Mouse (Mus musculus) liver, embryonic 11.5 days (tissue): ENCODE measurements around the gene Bloc1s4. TPM values are rescaled to one million over a fixed set of nuclear protein-coding genes. Genes with fewer than 3 reads are reported as not detected.

Experiments
- ATAC-seq: fragments of 200-750 bp; cut with Nextera tagmentation; replicated peaks from 2 replicates; pipeline ENCODE4 v1.8.0; 2017; ENCODE audit warnings: moderate number of reproducible peaks, mild to moderate bottlenecking, moderate TSS enrichment, moderate library complexity; ENCODE audit not compliant: low FRiP score
- DNase-seq: peaks from one replicate; pipeline ENCODE4 v3.0.0-alpha.2; 2017; ENCODE audit warnings: low spot score
- H3K27ac ChIP-seq: fragments of 300-500 bp; sonication (generic); 2 replicates; pipeline ENCODE4 v1.5.1; 2014; ENCODE audit warnings: mild to moderate bottlenecking, low read depth, low read length, control low read depth
- H3K27me3 ChIP-seq: fragments of 300-500 bp; sonication (generic); replicated peaks from 2 replicates; pipeline ENCODE4 v1.6.1; 2014; ENCODE audit warnings: low read length, mixed read lengths; ENCODE audit not compliant: control insufficient read depth, insufficient read depth
- H3K36me3 ChIP-seq: fragments of 300-500 bp; sonication (generic); 2 replicates; pipeline ENCODE4 v1.6.1; 2014; ENCODE audit warnings: mild to moderate bottlenecking, low read length, moderate library complexity, mixed read lengths; ENCODE audit not compliant: control insufficient read depth, insufficient read depth
- H3K4me1 ChIP-seq: fragments of 300-500 bp; sonication (generic); replicated peaks from 2 replicates; pipeline ENCODE4 v1.6.1; 2014; ENCODE audit warnings: low read length, mixed read lengths; ENCODE audit not compliant: control insufficient read depth, insufficient read depth
- H3K4me2 ChIP-seq: fragments of 300-500 bp; sonication (generic); 2 replicates; pipeline ENCODE4 v1.6.1; 2014; ENCODE audit warnings: mild to moderate bottlenecking, control low read depth, moderate library complexity
- H3K4me3 ChIP-seq: fragments of 300-500 bp; sonication (generic); 2 replicates; pipeline ENCODE4 v1.5.1; 2014; ENCODE audit warnings: low read depth, low read length, control low read depth
- H3K9ac ChIP-seq: fragments of 300-500 bp; sonication (generic); 2 replicates; pipeline ENCODE4 v1.6.1; 2014; ENCODE audit warnings: low read depth, low read length, control low read depth
- H3K9me3 ChIP-seq: fragments of 300-500 bp; sonication (generic); 2 replicates; pipeline ENCODE4 v1.6.1; 2016; ENCODE audit warnings: low read length, inconsistent platforms, mixed read lengths; ENCODE audit not compliant: control insufficient read depth
- WGBS: fragments of 180-500 bp; shearing (Covaris S2); extraction: QIAGEN DNeasy Blood & Tissue Kit; methylation state at CpG from one replicate; pipeline ENCODE4 v1.1.7; 2014; 5-methylcytosine and 5-hydroxymethylcytosine counted together
- polyA plus RNA-seq: library from polyadenylated mRNA; unstranded; fragments of >200 nt; fragmentation: Nextera tagmentation; extraction: Ambion mirVana; gene quantifications from 2 replicates; pipeline ENCODE4 v1.2.1, GENCODE M21; 2014

Bloc1s4 gene
- polyA plus RNA-seq, 1 experiment from 2014 or later = 29.1 TPM

GRCm38 (mm10) chr5:36705792-36706191 lies 42.7 kb downstream of the Bloc1s4 start:
- Histone ChIP-seq H3K9ac (no peak overlapping the region), H3K4me3 (no peak overlapping the region), H3K36me3 (no peaks in the 10 kb centered on the region; the same call in 1 of the 2 replicates), H3K4me1 (peaks cover 6% of the 10 kb centered on the region), H3K9me3 (no peaks in the 10 kb centered on the region), H3K27me3 (0 out of 2 replicates have a peak, but pooled peaks cover 2% of the 10 kb centered on the region), H3K27ac (no peak overlapping the region), H3K4me2 (no peak overlapping the region)
- DNase-seq = no peak
- 73% methylated on average over 5 of the region's 5 CpGs for WGBS
- ATAC-seq = no peak

- 84% methylated on average over 5 of the region's 5 CpGs for WGBS
- Histone ChIP-seq H3K27me3 (0 out of 2 replicates have a peak, but pooled peaks cover 2% of the 10 kb centered on the region), H3K27ac (no peak overlapping the region), H3K4me3 (no peak overlapping the region), H3K9me3 (no peaks in the 10 kb centered on the region), H3K36me3 (no peaks in the 10 kb centered on the region; the same call in 1 of the 2 replicates), H3K9ac (no peak overlapping the region), H3K4me2 (no peak overlapping the region), H3K4me1 (peaks cover 7% of the 10 kb centered on the region)
- DNase-seq = no peak
- no peak for ATAC-seq
These were observed 43.1 kb downstream of the Bloc1s4 start for GRCm38 (mm10) chr5:36705390-36705789.

- H3K4me3 ChIP-seq = no peak overlapping the region
- no peak overlapping the region for H3K9ac ChIP-seq
- H3K4me2 ChIP-seq = no peak overlapping the region
- 0 out of 2 replicates have a peak, but pooled peaks cover 2% of the 10 kb centered on the region for H3K27me3 ChIP-seq
- no peaks in the 10 kb centered on the region for H3K9me3 ChIP-seq
- WGBS = 81% methylated on average over 6 of the region's 6 CpGs
- H3K4me1 ChIP-seq = peaks cover 7% of the 10 kb centered on the region
- no peak overlapping the region for H3K27ac ChIP-seq
- no peaks in the 10 kb centered on the region; the same call in 1 of the 2 replicates for H3K36me3 ChIP-seq
- DNase-seq = no peak
- no peak for ATAC-seq
These were observed 43.8 kb downstream of the Bloc1s4 start for GRCm38 (mm10) chr5:36704684-36705083.

- H3K27ac ChIP-seq = no peak overlapping the region
- DNase-seq (no peak), ATAC-seq (no peak)
- H3K9ac ChIP-seq = no peak overlapping the region
- H3K27me3 ChIP-seq = no peaks in the 10 kb centered on the region
- H3K4me3 ChIP-seq = no peak overlapping the region
- peaks cover 16% of the 10 kb centered on the region for H3K4me1 ChIP-seq
- 65% methylated on average over 6 of the region's 6 CpGs for WGBS
- no peak overlapping the region for H3K4me2 ChIP-seq
- H3K9me3 ChIP-seq = no peaks in the 10 kb centered on the region
- no peaks in the 10 kb centered on the region for H3K36me3 ChIP-seq
These were observed 47.4 kb downstream of the Bloc1s4 start for GRCm38 (mm10) chr5:36700939-36701620.

GRCm38 (mm10) chr5:36698689-36699088 lies 49.8 kb downstream of the Bloc1s4 start:
- Histone ChIP-seq H3K27me3 (no peaks in the 10 kb centered on the region), H3K4me1 (peaks cover 26% of the 10 kb centered on the region)

GRCm38 (mm10) chr5:36698067-36698670 lies 50.3 kb downstream of the Bloc1s4 start:
- no peak overlapping the region for H3K27ac ChIP-seq
- no peak overlapping the region for H3K9ac ChIP-seq
- WGBS = 64% methylated on average over 7 of the region's 7 CpGs
- ATAC-seq = no peak
- no peaks in the 10 kb centered on the region for H3K27me3 ChIP-seq
- DNase-seq = no peak
- H3K9me3 ChIP-seq = no peaks in the 10 kb centered on the region
- peaks cover 31% of the 10 kb centered on the region for H3K4me1 ChIP-seq
- H3K4me3 ChIP-seq = no peak overlapping the region
- H3K36me3 ChIP-seq = no peaks in the 10 kb centered on the region
- no peak overlapping the region for H3K4me2 ChIP-seq

More at GRCm38 (mm10) chr5:36698689-36699088, 49.8 kb downstream of the Bloc1s4 start:
- WGBS = 65% methylated on average over 5 of the region's 5 CpGs
- Histone ChIP-seq H3K27ac (no peak overlapping the region), H3K9ac (no peak overlapping the region), H3K4me2 (no peak overlapping the region), H3K36me3 (no peaks in the 10 kb centered on the region), H3K9me3 (no peaks in the 10 kb centered on the region), H3K4me3 (no peak overlapping the region)
- ATAC-seq (no peak), DNase-seq (no peak)

Other genes with a start within 250 kb of the Bloc1s4 start
- 26.0 and 30.2 TPM in 2 replicates for gene Tbc1d14, start 155.4 kb downstream of the Bloc1s4 start, polyA plus RNA-seq
- 19.3 TPM in 2 replicates for gene D5Ertd579e, start 52.6 kb downstream of the Bloc1s4 start, polyA plus RNA-seq
- gene Mrfap1, start 48.1 kb upstream of the Bloc1s4 start, polyA plus RNA-seq = 366 and 368 TPM in 2 replicates
- gene Man2b2, start 82.0 kb upstream of the Bloc1s4 start, polyA plus RNA-seq = 17.4 and 20.2 TPM in 2 replicates
- gene Ppp2r2c, start 119.9 kb upstream of the Bloc1s4 start, polyA plus RNA-seq = 0.30 and 0.33 TPM in 2 replicates
- gene Wfs1, start 240.6 kb upstream of the Bloc1s4 start, polyA plus RNA-seq = 3.4 and 3.8 TPM in 2 replicates